Mouse (Mus musculus): ENCODE measurements at regions not wholly inside any gene's neighbourhood (a gene's known extent, or its start where the extent isn't known, plus 50 kb on each side); places are given as distances from the start of the nearest gene placed in this dataset.

DNA sequence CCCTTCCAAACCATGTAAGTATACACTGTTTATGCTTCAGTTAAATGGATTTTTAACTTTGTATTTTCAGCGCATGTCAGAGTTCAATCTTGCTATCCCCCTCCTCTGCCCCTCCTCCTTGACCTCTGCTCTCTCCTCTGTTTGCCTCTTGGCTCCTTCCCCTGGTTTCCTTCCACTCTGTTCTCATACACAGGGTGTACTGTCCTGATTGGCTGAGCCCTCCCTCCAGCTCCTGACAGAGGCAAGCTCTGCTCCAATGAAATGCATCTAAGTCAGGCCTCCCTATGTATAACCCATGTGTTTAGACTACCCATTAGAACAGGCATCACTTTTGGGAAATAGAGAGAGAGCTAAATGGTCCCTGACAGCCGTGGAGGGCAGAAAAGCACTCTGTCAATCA lies 133.5 kb upstream of the Tut7 start:
- no peak for TF ChIP-seq CTCF (IDR thresholded peaks at IDR 0.05; ENCODE audit: extremely low read depth, insufficient read depth, low read length)
- no peak for TF ChIP-seq POLR2A (IDR thresholded peaks at IDR 0.05; ENCODE audit: extremely low read depth, insufficient read depth, low read length)

Measured in cortical plate, adult 2 months (tissue).